Mouse (Mus musculus) induced T-regulatory cell, adult 2 months (primary cell): Measurements from ENCODE around the gene Pik3r5.
A peak's percentile ranks its signal among the peaks of the same experiment; 100 is the strongest.

Experiments
- DNase-seq: peaks from one replicate; pipeline ENCODE4 v3.0.0-alpha.2; 2012; ENCODE audit warnings: low read depth

Pik3r5 gene

DNA sequence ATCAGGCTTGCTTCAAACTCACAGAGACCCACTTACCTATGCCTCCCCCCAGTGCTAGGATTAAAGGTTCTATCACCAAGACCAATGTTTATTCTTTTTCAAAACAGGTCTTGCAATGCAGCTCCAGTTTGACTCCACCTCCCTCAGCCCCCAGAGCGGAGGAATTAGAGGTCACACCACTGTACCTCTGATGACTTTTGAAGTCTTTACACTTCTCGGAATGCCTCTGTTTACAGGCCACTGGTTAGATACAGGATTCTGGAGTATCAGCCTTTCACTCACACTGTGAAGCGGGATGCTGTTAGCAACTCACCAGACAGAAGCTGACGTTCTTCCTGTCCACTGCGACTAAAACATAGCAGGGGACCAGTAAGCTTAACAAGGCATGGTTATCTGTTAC lies 30.5 kb upstream of the Pik3r5 start:
- DNase-seq: no peak

GRCm38 (mm10) chr11:68404185-68404584 lies 27.7 kb upstream of the Pik3r5 start:
- peak; percentile 64 for DNase-seq

- DNase-seq: no peak
Observed at GRCm38 (mm10) chr11:68405576-68405975, 26.3 kb upstream of the Pik3r5 start.

DNA sequence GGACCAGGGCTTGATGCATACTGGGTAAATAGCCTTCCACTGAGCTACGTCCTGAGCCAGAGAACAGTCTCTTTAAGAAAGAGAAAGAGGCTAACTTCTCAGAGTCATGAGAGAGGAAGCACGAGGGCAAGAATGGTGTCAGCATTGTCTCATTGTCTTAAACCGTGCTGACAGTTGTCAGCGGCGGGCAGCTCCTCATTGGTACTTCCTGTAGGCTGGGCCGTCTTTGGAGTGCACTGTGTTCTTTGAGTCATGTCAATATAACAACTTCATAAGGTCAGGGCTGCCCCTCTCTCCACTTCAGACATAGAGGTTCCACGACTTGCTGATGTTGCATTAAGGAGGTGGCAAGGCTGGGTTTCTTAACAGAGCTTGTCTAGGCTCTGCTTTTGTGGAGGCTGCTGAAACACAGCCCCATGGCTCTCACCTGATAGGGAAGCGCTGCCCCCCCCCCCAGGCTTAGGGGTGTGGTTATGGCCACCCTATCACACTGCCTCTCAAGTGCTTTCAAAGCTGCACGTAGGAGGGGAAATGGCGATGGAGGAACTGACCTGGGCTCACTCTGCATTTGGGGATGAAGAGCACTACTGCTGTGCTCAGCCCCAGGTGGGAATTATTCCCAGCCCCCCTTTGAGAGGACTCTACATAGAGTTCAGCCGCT lies 24.5 kb upstream of the Pik3r5 start:
- DNase-seq: peak; percentile 50

DNA sequence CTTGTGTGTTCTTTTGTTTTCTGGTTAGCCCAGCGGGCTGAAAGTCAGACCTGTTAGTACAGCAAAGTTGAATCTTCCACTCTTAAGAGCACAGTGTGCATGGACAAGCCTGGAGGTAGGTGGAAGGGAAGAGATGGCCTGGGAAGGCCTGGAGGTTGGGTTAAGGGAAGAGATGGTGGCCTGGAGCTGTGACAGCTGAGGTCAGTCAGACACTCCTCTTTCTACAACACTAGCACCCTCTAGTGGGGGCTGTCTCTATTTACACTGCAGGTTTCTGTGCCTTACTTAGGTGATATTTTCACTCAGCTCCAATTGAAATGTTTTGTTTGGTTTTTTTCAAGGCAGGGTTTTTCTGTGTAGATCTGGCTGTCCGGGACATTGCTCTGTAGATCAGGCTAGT lies 23.8 kb upstream of the Pik3r5 start:
- DNase-seq: peak; percentile 87

DNA sequence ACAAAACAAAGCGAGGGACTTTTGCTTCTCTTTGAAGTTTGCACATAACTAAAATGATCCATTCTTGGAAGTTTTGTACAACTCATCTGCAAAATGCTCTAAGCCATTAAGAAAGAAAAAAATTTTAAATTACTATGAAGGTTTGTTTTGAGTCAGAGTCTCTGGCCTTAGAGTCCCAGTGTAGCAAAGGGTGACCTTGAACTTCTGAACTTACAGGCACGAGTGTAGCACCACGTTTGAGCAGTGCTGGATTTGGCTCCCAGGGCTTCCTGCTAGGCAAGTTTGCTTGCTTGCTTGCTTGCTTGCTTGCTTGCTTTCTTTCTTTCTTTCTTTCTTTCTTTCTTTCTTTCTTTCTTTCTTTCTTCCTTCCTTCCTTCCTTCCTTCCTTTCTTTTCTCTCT lies 14.9 kb upstream of the Pik3r5 start:
- no peak for DNase-seq

- DNase-seq: peak; percentile 86
Observed at GRCm38 (mm10) chr11:68417831-68418230, 14.1 kb upstream of the Pik3r5 start.

DNA sequence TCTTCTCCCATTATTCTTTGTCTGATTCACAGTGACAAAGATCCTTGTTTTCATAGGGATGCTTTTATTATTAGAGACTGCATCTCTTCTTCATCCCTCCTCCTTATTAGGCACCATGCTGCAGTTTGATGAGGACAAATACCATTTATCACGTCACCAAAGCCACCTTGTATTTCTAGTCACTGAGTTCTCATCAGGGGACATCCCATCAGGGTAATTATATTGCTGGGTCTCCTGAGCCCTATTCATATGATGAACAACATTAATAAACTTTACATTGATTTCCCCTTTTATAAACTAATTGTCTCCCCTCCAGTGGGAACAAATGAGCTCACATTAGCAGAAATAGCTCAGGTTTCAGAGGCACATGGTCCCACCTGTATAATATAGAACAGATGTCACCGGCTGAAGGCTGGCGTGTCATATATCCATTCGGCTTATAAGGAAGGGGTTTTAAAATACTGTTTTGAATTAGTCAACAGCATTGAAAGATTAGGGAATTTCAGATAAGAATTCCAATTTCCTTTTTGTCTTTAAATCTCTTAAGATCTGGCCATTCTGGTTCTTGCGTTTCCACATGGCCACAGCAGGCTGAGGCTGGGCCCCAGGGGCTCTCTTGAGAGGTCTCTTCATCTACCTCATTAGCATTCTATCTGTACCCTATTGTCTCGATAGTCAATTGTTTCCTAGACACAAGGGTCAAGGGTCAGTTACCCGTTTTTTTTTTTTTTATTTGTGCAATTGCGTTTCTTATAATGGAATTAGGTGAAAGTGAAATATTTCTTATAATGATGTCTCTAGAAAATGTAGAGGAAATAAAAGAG lies 6.2 kb upstream of the Pik3r5 start:
- DNase-seq: no peak

GRCm38 (mm10) chr11:68427083-68427570 lies 4.8 kb upstream of the Pik3r5 start:
- no peak for DNase-seq

GRCm38 (mm10) chr11:68430662-68431061 lies 1.3 kb upstream of the Pik3r5 start:
- DNase-seq: peak; percentile 53

GRCm38 (mm10) chr11:68432361-68433021 lies 570 bp downstream of the Pik3r5 start:
- peak; percentile 84 for DNase-seq

GRCm38 (mm10) chr11:68433534-68433933 lies 1.6 kb downstream of the Pik3r5 start:
- peak; percentile 59 for DNase-seq

- peak; percentile 72 for DNase-seq
Observed at GRCm38 (mm10) chr11:68434697-68435096, 2.8 kb downstream of the Pik3r5 start.

DNA sequence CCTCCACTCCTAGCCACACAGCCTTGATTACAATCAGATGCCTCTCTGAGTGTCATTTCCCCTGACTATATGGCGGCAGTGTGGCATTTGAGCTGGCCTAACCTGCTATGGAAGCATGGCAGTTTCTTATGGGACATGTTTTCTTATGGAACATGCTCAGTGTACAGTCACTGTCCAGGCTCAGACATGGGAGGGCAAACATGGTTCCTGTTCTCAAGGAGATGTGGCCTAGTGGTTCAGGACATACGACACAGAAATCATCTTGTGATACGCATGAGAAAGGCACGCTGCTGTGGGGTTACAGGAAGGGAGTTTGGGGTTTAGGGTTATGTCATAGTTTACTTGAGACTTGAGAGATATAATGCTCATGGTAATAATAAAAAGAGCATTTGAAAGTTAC lies 3.7 kb downstream of the Pik3r5 start:
- peak; percentile 81 for DNase-seq

DNA sequence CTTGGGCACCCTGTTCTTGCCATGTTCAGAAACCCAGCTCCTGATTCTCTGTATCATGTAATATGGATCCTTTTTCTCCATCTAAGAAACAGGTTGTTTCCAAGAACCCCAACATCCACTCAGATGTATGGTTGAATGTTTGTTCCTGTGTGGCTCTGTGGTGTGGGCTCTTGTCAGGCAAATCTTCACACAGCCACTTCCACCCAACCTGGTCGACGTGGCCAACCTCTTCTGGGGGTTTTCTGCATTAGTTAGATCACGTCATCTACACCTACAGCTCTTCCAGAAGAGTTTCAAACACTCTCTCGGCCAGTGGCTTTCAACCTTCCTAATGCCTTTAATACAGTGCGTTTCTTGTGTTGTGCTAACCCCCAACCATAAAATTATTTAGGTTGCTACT lies 4.5 kb downstream of the Pik3r5 start:
- peak; percentile 83 for DNase-seq

- DNase-seq: no peak
Observed at GRCm38 (mm10) chr11:68440100-68440499, 8.2 kb downstream of the Pik3r5 start.

- DNase-seq: peak; percentile 39
Observed at GRCm38 (mm10) chr11:68440965-68441364, 9.0 kb downstream of the Pik3r5 start.

GRCm38 (mm10) chr11:68442346-68442745 lies 10.4 kb downstream of the Pik3r5 start:
- peak; percentile 74 for DNase-seq

GRCm38 (mm10) chr11:68442983-68443638 lies 11.2 kb downstream of the Pik3r5 start:
- DNase-seq: peak; percentile 57

- DNase-seq: peak; percentile 45
Observed at GRCm38 (mm10) chr11:68445901-68446300, 14.0 kb downstream of the Pik3r5 start.

DNA sequence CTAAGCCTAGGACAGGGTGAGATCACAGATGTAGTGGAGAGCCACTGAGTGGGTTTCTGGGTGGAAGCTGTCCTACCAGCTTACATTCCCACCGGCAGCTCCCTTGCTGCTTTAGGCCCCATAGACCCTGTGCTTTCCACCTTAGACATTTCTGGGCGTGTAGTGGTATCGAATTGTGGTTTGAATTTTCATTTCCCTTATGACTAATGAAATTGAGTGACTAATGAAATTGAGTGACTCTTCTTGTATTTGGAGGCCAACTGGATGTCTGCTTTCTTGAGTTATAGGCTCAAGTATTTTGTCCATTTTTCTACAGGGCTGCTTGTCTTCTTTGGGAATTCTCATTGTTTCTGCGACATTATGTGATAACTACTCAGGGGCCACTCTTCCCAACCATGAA lies 14.6 kb downstream of the Pik3r5 start:
- peak; percentile 68 for DNase-seq

DNA sequence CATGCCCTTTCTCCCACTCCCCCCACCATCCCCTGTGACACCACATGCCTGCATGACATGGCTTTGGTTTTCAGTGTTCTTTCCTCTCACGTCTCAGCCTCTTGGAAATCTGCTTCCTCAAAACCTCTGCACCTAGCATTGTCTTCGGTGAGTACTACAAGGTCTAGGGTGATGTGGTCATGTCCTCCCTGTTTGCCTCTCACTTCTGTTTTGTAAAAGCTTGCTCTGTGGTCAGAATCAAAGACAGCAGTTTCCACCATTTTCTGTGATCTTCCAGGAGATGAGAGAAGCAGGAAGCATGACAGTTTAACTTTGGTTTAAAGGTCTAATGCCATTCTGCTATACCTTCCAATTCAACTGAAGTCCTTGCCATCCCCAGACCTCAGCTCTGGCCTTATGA lies 15.3 kb downstream of the Pik3r5 start:
- DNase-seq: peak; percentile 68
